Mouse (Mus musculus) mature B cell (primary cell): ENCODE results near the gene Casp6.

Experiments used
- in situ Hi-C: fragments of 300-500 bp; cut with MboI; formaldehyde crosslinking; loops from 2 replicates; pipeline ENCODE4 v1.14.3; 2019

Gene Casp6

DNA sequence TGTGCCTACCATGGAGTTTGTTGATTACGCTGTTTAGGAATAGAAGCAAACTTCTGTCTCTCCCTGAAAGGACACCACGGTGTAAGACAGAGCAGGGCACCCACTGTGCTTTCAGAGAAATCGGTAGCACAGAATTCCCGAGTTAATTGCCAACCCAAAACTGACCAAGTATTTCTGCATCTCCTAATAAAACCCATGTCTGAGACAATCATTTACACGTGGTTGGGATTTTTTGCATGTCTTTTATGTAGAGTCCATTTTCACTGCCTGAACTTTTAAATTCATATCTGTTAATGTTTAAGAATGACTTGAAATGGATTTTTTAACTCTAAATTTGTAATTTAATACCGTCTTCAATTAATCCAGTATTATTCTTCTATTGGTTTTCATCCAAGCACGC, 22.4 kb downstream of the Casp6 start:
- in situ Hi-C loops: no loop called here

GRCm38 (mm10) chr3:129925861-129926260, 24.6 kb downstream of the Casp6 start:
- in situ Hi-C loops: no loop called here

DNA sequence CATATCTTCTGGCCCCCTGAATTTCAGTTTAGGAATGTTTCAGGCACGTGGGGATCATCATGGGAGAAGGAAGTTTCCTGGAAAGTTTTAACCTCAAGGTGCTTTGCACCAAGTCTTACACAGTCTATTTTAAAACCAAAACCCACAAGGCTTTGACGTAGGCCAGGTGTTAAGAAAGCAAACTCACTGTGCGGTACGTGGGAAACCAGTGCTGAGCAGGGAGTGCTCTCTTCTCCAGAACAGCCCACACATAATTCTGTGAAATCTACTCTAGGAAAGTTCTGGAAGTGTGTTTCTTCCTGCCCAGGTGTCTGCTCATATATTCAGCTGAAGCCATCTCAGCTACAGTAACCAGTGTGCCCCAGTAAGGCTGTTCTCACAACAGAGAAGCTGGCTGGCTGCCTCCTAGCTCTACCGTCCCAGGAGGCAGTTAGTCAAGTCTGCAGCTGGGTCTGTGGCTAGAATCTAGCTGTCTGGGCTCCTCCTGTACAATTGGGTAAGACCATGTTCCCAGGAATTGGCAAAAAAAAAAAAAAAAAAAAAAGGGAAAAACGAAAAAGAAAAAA, 29.1 kb downstream of the Casp6 start:
- in situ Hi-C loops: no loop called here

GRCm38 (mm10) chr3:129932443-129932842, 31.2 kb downstream of the Casp6 start:
- in situ Hi-C loops: no loop called here

DNA sequence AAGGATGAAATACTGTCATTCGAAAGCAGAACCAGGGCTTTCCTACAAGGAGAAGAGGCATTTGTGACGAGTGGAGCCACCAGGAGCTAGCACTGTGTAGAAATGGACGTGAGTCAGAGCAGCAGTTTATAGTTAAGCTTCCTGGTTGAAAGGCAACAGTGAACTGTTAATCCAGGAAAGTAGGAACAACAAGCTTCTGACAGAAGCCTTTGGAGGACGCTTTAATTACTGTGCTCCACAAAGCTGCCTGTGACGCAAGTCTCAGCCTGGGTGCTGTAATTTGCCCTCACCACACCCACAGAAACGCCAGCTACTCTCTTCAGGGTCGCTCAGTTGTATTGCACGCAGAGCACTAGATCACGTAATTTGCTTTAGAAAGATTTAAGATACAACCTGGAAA, 35.3 kb downstream of the Casp6 start:
- in situ Hi-C loops: no loop called here

GRCm38 (mm10) chr3:129937848-129938247, 36.6 kb downstream of the Casp6 start:
- in situ Hi-C loops: no loop called here

GRCm38 (mm10) chr3:129939058-129939457, 37.8 kb downstream of the Casp6 start:
- in situ Hi-C loops: no loop called here

DNA sequence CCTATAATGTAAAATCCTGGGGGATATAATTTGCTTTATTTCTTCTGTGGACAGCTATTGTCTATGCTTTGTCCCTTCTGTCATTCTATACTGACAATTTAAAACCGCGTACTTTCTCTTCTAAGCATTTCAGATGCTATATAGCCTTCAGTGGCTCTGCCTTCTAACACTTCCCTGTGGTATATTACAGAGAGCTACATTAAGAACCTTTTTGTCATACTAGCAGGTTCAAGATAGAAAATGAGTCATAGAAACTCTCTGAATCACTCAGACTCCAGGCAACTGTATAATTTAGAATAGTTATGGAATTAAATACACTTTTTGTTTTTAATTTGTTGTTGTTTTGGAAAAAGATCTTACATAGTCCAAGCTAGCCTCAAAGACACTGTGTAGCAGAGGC, 39.6 kb downstream of the Casp6 start:
- in situ Hi-C loops: no loop called here

- in situ Hi-C loops: no loop called here
Measured at GRCm38 (mm10) chr3:129941291-129941690, 40.1 kb downstream of the Casp6 start.

DNA sequence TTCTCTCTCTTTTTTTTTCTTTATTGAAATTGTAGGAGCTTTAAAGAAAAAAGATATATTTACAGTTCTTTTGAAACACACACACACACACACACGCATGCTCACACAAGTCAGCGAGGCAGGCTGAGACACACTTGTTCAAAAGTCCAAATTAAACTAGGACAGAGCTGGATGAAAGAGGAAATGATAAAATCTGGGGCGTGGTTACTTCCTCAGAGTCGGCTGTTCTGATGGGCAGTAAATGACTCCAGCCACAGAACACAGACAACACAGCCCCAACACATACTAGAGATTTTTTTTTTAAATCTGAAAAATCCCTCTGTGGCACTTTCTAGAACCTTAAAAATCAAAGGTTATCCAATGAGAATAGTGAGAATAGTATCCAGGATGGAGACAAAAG, 42.6 kb downstream of the Casp6 start:
- in situ Hi-C loops: no loop called here

- in situ Hi-C loops: no loop called here
Measured at GRCm38 (mm10) chr3:129946217-129946914, 45.1 kb downstream of the Casp6 start.

GRCm38 (mm10) chr3:129948359-129948758, 47.1 kb downstream of the Casp6 start:
- in situ Hi-C loops: no loop called here

DNA sequence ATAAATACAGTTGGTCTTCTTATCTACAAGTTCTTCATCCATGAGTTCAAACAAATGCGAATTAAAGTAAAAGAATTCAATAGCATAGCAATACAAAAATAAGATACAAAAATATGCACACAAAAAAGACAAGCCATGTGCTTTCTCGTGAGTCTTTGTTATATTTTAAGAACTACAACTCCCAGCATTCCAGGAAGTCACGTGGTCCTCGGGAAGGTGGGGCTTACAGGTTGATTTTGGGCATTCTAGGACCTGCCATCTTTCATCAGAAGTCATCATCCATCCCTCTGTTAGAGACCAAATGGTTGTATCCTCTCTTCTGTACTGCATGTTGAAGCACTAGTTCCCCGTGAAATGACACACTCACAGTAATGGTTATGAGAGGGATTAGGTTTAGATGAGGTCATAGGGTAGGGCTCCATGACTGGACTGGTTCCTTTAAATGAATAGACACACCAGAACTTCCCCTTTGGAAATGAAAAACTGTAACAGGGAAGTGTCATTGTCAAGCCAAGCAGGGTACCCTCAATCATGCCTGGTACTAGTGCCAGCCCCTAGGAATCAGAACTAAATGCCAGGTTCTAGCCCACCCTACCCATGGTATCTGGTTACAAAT, 48.0 kb downstream of the Casp6 start:
- in situ Hi-C loops: no loop called here

- in situ Hi-C loops: no loop called here
Measured at GRCm38 (mm10) chr3:129953296-129953695, 52.1 kb downstream of the Casp6 start.

DNA sequence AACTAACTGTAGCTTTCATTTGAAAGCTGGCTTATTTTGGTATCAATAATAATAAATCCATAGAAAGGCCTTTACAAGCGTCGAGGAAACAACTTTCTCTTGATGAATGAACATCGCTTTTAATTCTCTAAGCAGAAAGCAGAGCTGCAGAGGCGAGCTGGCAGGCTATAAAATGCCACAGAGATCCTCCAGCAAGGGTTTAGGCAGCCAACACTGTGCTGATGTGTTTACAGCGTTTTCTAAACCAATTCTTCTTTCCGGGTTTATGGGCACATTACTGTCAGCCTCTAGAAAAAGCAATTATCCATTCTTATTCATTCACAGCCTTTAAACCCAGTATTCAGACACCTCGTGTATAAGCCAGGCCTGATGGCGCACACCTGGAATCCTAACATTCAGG, 61.3 kb downstream of the Casp6 start:
- in situ Hi-C loops: no loop called here
